Mouse (Mus musculus): ENCODE measurements around the gene Hist1h3c. TPM values are rescaled to one million over a fixed set of nuclear protein-coding genes. Genes with fewer than 3 reads are reported as not detected.
"Not testable (repeated sequence)": the region's sequence is repeated elsewhere in the genome, so short reads cannot be mapped to it uniquely, and the experiment has no call there.

Gene Hist1h3c
- total RNA-seq, 2 experiments from 2014 or later, result 86.2 to 86.5 TPM

DNA sequence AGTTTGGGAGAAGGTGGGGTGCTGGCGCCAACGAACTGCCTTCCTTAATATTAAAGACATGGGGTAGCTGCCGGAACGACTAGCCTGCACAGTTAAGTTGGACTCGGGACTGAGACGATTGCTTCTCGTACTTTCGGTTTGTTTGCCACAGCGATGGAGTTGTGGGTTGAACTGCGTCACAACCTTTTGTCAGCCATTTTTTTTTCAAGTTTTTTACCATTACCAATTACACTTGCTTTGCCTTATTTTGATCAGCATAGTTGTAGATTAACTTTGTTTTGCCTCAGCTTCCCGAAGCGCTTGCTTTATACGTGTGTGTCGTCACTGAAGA, 5.5 kb downstream of the Hist1h3c start:
- no peak for DNase-seq

DNA sequence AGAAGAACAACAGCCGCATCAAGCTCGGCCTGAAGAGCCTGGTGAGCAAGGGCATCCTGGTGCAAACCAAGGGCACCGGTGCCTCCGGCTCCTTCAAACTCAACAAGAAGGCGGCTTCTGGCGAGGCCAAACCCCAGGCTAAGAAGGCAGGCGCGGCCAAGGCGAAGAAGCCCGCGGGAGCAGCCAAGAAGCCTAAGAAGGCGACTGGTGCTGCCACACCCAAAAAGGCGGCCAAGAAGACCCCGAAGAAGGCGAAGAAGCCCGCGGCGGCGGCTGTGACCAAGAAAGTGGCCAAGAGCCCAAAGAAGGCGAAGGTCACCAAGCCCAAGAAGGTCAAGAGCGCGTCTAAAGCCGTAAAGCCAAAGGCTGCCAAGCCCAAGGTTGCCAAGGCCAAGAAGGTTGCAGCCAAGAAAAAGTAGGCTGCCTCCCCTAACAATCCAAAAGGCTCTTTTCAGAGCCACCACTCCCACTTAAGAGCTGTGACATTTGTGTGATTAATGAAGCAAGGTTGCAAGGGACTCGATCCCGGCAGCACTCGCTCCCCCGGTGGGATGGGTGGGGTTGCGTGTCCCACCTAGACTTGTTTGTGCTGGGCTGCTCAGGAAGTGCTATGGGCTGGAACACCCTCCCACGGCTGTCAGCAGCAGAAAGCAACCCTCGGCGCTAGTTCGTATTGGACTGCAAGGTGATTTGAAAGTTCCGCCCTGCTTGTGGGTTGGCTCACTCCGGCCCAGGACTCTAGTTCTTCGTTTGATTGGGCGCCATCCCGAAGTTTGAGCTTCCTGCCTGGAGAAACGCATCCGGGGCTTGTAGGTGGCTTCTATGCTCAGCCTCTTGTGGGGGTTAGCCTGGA, 6.1 kb downstream of the Hist1h3c start:
- peak; percentile 78 for DNase-seq

DNA sequence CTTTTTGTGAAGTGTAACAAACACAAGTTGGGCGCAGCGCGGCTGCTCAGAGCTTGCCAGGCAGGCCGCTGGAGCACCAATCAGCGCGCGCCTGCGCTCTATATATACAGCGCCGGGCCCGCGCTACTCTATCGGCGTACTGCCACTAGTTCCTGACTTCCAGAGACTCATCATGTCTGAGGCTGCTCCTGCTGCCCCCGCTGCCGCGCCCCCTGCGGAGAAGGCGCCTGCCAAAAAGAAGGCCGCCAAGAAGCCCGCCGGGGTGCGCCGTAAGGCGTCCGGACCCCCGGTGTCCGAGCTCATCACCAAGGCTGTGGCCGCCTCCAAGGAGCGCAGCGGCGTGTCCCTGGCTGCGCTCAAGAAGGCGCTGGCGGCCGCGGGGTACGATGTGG, 6.7 kb downstream of the Hist1h3c start, which contains the start of gene Hist1h1c:
Gene Hist1h1c (plus strand): TSS at position 132 of the 392 bp plus-strand sequence.
- peak; percentile 87 for DNase-seq

DNA sequence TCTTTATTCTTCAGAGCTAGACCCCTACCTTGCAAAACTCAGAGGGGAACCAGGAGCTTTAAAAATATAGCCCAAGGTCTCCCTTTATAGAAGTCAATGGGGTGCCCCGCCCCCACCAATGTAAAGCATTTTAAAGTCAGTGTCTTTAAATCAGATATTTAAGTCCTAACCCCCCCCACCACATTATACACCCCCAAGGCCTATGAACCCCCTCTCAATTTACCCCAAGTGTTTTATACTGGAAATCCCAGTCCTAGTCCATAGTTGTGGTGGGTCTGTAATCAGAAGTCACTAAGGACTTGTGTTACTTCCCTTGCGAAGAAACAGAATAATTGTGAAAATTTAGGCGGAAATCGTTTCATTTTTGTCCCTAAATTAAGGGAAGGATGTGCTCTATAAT, 7.4 kb downstream of the Hist1h3c start:
- DNase-seq, result no peak

DNA sequence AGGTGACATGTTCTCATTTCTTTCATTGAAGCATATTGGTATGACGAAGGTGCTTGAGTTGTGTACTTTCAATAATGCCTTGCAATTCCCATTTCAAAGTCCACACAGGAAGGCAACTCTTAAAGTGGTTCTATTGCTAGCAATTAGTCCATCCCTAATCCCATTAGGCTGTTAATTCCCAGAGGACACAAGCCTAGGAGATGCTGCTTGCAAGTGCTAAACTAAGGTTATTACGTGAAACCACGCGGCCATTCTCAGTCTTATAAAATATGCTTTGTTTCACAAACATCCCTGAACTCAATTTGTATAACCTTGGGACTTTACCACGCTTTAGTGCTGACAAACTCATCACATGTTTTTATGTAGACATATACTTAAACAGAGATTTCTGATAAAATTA, 8.3 kb downstream of the Hist1h3c start:
- no peak for DNase-seq

DNA sequence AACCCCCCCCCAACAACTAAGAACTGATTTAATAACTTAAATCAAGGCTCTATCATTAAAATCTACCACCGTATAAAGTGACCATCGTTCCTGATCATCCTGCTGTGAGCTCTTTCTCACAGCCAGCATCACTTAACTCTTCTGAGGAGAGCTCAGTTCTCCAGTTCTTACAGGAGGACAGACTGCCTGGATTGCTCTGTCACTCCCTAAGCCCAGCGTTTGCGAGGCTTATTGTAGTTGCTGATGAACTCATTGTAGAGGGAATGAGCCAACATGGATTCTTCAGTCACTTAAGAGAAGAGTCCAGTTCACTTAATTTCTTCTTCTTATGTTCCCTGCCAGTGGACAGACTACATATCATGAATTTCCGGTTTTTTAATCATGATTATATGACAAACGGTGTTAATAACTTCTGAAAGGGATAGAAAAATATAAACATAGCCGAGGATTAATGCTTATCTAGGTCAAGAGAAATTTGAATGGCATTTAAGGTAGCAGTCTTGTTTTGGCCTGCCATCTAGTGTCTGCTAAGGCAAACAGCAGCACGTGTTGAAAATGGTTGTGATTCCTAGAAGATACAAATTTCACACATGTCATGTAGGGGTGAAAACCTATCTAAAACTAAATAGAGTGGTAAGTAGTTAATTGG, 13.1 kb downstream of the Hist1h3c start:
- no peak for DNase-seq

DNA sequence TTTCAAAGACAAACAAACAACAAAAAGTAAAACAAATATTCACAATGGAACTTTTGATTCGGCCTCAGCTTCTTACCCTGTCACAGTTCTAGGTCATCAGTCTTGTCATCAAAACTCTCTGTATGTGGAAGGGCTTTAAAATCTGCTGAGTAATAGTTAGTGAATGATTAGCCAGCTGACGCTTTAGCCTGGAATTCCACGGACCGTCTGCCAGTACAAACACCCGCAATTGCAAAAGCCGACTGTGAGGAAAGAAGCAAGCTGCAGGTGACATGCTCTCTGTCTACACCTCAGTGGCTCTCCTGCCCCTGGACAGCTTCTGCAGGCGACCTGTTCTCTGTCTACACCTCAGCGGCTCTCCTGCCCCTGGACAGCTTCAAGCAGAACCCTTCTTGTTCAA, 14.9 kb downstream of the Hist1h3c start:
- DNase-seq, result no peak

DNA sequence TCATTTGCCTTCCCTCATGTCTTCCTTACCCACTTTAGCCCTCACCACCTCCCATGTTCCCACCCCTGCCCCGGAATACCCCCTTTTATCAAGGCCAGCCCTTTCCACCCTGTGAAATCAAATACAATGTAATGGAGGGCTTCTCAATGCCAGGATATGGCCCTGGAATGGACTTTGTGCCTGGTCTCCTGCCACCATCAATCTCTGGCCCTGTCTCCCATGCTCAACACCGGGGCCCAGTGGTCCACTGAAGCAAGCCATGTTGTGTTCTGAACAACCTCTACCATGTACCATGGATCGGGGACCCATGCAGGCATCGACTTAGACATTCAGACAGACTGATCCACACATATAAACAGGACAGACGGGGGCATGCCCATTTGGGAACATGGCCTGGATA, 15.7 kb downstream of the Hist1h3c start:
- no peak for DNase-seq

DNA sequence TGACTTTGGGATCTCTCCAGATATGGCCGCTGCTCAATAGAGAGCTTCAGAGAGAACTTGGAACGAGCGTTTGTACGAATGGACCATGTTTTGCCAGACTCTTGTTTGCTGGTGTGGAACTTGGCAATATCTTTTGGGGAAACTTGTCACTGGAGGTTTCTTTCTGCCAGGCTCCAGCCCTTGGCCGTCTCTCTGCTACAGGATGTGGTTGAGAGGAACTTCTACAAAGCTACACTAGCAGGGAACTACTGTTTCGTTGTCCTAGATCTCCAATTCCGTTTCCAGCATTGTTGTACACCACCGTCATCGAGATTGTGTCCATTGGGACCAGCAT, 16.2 kb downstream of the Hist1h3c start:
- DNase-seq, result no peak

DNA sequence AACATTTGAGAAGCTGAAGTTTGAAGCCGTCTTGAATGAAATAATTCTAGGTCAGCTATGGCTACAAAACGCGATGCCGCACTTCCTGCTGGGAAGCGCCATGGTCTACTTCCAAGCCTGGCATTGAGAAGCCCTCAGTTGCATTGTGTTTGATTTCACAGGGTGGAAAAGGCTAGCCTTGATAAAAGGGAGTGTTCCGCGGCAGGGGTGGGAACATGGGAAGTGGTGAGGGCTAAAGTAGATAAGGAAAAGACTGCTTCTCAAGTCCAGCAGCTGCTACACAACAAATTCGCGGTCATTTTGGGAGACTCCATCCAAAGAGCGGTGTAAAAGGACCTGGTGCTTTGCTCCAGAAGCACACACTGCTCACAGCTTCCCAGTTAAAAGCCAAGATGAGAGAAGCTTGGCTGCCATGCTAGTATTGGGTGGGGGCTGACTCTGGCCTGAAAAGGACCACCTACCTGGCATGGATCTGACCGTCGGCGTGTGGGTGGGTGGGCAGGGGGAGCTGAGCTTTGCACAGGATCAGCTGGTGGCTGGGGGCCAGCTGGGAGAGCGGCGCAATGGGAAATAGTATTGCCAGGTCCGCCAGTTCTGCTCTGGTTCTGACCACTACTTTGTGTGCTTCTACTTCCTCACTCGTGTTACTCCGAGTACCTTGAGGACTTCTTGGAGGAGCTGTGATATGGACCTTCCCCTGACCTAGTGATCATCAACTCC, 16.8 kb downstream of the Hist1h3c start:
- DNase-seq, result no peak

DNA sequence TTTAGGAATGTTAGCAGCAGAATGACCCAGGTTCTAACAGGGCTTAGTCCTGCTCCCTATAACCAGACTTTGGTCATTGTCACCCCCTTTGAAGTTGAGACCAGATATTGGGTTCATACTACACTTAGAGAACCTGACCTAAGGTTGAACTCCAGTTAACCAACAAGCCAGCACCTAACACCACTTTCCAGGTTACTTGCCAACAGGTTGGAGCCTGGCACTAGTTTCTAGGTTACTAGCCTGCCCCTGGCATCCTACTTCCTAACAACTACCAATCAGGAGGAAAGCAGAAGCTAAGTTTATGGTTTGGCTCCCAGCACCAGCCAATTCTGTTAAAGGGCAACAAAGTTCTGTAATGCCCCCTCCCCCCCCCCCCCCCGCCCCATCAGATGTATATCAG, 20.2 kb downstream of the Hist1h3c start:
- DNase-seq, result no peak

DNA sequence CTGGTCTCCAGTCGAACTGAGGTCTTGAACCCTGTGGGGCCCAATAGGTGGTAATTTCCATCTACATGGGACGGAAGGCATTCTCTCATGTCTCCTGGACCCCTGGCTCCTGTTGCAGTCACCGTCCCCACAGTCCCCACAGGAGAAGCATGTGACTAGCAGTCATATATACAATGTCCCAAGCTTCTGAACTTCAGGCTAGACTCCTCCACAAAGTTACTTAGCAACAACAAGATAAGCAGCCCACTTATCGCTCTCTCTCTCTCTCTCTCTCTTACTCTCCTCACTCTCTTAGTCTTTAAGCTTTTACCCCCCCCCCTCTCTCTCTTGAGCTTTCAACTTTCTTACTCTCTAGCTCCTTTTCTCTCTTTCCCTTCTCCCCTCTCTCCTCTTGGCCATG, 21.2 kb downstream of the Hist1h3c start:
- DNase-seq, result no peak

DNA sequence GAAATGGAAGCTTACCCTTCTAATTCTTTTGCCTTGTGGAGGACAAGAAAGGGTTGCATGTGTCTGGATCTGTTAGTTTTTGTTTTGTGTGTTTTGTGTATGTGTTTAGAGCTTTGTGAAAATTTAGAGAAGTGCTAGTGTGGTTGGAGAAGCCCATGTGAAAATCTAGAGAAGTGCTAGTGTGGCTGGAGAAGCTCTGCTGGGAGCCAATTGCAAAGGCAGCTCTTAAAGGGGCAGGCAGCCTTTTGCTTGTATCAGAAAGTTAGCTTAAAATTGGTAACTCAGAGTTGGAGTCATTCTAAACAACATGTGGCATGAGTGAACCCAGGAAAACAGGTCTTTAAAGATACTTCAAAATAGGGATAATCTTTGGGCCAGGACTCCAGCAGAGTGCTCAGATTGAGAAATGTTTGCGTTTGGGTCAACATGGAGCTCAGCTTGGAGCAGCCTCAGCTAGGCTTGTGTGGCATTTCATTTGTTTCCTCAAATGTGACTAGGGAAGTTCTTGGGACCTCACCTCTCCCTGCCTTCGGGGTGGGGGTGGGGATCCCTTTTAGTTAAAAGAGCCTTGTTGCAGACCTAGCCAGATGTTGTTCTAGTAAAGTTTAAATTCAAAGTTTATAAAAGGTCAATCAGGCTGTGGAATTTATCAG, 27.7 kb downstream of the Hist1h3c start:
- DNase-seq, result not testable (repeated sequence)

DNA sequence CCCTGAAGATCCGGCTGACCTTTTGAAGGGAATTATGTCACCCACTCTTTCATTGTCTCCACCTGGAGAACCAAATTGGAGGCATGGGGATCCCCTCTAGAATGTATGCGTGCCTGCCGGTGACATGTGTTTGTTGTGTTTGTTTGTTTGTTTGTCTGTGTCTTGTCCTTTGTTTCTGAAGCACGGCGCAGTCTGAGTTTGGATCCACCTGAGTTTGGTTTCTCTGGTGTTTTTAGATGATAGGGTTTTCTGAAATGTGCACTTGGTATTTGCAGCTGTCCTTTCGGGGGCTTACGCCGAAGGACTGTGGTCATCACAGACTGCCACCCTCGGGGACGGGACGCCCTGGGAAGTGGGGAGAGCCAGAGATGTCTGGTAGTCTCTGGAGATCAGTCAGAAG, 28.2 kb downstream of the Hist1h3c start:
- DNase-seq, result no peak

DNA sequence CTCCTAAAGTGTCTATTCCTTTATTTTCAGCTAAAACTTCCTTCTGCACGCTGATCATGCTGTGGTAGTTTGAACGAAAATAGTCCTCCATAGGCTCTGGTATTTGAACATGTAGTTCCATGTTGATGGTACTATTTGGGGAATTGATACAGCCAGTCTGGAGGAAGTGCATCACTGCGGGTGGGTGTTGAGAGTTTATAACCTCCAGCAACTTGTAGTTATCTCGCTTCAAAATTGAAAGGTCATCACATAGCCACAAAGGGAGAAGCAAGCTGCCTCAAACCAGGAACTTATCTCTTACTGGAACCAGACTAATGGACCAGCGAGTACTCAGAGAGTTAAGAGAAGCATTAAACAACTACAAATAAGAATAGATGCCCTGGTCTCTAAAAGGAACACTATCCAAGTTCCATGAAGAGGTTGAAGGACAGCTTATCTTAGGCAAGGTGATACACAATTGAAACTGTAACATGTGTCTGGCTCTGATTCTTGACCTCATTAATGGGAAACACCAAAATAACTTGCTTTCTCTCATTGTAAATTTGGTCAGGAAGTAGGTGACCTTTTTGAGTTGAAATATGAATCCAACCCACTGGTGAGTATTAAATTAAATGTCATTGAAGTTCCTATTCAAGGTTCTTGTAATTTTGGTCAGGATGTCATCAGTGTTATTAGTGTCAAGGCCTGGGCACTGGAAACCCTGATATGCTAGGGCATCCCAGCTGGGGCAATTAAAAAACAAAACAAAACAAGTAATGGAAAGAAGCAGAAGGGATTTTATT, 28.9 kb downstream of the Hist1h3c start:
- DNase-seq, result no peak

DNA sequence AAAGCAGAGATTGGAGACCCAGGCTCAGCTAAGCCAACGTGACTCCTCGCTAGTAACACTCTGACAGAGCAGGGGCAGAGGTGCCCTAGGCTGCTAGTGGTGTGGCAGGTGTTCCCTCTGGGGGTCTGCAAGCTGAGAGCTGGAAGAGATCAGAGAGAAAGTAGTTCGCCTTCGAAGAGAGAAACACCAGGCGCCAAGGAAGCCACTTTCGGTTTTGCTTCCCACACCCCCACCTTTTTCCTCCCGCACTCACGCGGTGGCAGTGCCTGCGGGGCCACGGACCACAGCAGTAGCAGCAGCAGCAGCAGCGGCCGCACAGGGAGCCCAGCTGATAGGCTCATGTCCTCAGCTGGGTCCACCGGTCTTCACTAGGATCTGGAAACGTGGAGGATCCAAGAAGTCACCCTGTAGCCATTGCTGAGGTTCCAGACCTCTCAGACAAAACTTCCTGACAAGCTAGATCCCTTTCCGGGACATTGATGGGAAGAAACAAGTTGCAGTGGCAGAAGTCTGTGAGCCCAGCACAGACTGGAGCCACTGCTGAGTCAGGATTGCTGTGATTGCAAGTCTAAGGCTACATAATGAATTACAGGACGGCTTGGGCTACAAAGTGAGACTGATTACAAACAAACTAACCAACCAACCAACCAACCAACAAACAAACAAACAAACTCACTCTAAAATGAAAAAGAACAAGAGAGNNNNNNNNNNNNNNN, 34.9 kb downstream of the Hist1h3c start, which contains the start of gene Hfe:
Gene Hfe (minus strand): TSS at position 481 of the 716 bp plus-strand sequence.
- peak; percentile 42 for DNase-seq

DNA sequence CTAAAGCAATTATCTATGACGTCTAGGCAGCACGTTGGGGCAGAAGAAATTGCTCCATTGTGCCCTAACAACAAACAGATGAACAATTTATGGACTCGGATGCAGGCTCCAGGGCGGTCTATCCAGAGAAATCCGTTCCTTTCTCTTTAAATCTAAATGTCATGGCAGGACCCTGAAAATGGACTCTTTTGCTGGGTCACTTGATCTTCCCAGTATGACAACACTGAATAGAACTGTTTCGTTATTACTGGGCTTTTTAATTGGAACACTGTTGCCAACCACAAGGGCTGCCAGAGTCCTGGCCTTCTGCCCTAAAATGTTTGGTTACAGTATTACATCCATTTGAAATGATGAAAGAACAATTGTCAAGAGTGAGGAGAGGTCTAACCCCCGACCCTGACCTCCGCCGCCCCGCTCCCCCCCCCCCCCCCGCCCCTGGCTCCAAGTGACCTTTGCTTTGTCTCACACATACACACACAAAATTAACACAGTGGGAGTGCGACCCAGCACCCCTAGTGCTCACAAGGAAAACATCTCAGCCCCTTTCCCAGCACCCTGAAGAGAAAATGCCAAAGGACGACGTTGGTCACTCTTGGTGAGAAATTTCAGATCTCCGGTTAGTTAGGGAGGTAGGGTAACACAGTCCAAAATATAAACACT, 35.6 kb downstream of the Hist1h3c start:
- no peak for DNase-seq

DNA sequence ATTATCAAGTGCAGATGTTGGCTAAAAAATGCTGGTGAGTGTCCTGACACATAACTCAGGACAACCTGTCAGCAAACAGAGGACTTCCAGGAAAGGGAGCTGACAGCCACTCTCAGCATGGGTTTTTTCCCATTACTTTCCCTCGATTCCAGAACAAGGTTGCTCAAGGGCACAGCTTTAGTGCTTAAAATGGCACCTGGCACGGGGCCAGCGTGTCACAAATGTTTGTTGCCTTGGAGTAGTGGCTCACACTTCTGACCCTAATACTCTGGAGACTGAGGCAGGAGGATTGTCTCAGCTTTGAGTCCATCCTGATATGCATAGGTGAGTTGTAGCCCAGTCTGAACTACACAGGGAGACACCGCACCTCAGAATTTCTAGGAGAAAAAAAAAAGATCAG, 36.7 kb downstream of the Hist1h3c start:
- no peak for DNase-seq

DNA sequence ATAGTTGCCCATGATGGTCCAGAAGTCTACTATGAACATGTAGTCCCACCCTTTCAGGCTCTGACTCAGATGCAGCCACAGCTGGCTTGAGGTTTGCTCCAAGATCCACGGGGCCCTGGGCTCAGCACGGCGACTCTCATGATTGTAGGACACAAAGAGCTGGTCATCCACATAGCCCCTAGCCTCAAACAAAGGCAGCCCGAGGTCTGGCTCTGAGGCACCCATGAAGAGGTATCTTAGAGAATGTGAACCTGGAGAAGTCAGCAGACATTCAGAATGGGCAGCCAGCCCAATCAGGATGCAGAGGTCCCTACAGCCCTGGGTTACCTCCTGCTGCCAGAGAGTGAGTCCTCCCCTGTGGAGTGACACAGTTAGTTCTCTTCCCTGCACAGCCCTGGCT, 37.4 kb downstream of the Hist1h3c start:
- no peak for DNase-seq

DNA sequence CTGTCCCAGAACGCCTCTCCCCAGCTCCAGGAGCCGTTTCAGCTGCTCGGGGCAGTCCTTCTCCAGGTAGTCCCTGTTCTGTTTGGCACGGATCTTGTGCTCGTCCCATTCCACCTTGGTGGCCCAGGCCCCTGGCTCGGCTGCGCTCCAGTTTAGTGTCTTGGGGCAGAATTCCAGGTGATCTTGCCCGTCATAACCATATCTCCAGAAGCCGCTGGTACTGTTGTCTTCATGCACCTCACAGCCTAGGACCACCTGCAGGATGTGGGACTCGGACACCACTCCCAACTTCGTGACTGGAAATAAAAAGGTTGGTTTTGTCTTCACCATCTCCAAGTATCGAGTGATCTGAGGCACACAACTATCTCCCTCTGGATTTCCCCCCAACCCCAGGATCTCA, 38.6 kb downstream of the Hist1h3c start:
- DNase-seq, result no peak

All from gastrocnemius, postnatal 10 days (tissue).